Mouse (Mus musculus): ENCODE results near the gene Slc17a7. TPM values are rescaled to one million over a fixed set of nuclear protein-coding genes. Genes with fewer than 3 reads are reported as not detected.
"Not testable (repeated sequence)": the region's sequence is repeated elsewhere in the genome, so short reads cannot be mapped to it uniquely, and the experiment has no call there.

Slc17a7 gene
- polyA plus RNA-seq, 1 experiment from 2014 or later, result 0.78 TPM

DNA sequence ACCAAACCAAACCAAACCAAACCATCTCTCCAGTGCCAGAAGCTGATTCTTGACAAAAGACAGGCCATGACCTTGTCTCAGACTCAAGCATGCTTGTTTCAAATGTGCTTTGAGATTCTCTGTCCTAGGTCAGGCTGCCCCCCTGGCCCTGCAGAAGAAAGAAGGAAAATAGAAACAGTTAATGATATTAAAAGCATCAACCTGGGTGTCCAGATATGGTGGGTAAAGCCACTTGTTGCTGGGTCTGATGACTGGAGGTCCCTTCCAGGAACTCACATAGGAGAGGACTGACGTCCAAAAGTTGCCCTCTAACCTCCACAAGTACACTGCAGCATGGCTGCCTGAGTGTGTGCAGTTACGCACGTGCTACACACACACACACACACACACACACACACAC, 2.9 kb upstream of the Slc17a7 start:
- no peak for ATAC-seq (ENCODE audit: low read depth)
- Histone ChIP-seq H3K27me3 (peaks cover 35% of the 10 kb centered on the region), H3K4me1 (replicated peaks) (peaks cover 20% of the 10 kb centered on the region), H3K9me3 (no peaks in the 10 kb centered on the region), H3K9ac (no peak overlapping the region), H3K4me3 (no peak overlapping the region), H3K27ac (replicated peaks) (no peak overlapping the region), H3K4me2 (no peak overlapping the region), H3K36me3 (peaks cover 39% of the 10 kb centered on the region)
- WGBS, result 95% methylated on average over 3 of the region's 3 CpGs

DNA sequence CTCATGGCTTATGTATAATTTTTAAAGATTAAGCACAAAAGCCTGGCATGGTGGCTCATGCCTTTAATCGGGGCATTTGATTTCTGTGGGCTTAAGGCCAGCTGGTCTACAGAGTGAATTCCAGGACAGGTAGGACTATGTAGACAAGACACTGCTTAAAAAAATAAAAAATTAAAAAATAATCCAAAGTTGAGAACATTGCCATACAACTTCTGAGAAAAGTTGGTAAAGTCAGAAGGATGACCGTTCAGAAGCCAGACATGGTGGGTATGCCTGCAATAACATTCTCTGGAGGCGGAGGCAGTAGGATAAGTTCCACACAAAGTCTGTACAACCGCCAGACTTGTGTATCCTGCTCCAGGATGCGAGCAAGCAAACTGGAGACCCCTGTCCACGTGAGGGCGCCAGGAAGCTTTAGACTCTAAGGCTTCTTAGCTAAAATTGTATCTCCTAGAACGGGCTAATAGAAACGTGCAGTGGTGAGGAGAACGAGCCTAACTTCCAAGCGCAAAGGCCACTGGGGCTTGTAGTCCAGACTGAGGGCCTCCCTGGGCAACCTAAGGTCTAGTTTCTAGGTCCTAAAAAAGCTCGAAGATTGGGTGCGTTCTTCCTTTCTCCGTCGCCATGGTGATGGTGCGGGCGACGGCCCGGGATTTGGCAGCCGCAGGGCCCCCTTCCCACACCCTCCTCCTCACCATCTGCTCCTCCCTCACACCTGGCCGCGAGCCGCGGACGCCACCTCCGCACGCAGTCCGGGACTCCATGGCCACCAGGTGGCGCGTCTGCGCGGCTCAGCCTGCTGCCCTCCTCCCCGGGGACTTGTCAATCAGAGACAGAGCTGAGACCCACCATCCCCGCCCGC, 1.9 kb upstream of the Slc17a7 start:
- Histone ChIP-seq H3K27ac (replicated peaks) (peak overlapping the region; percentile 49; the same call in 1 of the 2 replicates), H3K4me3 (peak overlapping the region; percentile 38), H3K4me2 (peak overlapping the region; percentile 67), H3K9ac (peak overlapping the region; percentile 56), H3K27me3 (peaks cover 45% of the 10 kb centered on the region), H3K4me1 (replicated peaks) (peaks cover 20% of the 10 kb centered on the region), H3K36me3 (peaks cover 39% of the 10 kb centered on the region), H3K9me3 (no peaks in the 10 kb centered on the region)
- ATAC-seq (ENCODE audit: low read depth), result peak; percentile 93
- WGBS, result 5% methylated on average over 35 of the region's 35 CpGs

DNA sequence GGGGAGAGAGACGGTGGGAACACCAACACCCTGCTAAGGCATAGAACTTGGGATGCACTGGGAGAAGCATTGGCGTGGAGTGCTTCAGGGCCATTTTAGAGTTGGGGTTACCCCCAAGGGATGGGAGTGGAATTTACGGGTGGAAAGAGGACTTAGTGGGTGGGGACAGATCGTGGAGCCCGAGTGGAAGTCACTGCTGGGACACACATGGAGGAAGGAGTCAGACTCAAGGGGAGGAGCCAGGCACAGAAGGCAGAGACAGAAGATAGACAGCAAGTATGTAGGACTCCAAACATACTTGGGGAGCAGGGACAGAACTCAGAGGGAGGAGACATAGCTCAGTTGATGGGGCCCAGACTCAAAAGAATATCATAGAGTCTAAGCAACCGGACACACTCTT, 1.2 kb upstream of the Slc17a7 start:
- H3K9me3 ChIP-seq, result no peaks in the 10 kb centered on the region
- H3K9ac ChIP-seq, result peak overlapping the region; percentile 56
- H3K36me3 ChIP-seq, result peaks cover 34% of the 10 kb centered on the region
- H3K27me3 ChIP-seq, result peaks cover 52% of the 10 kb centered on the region
- H3K4me2 ChIP-seq, result peak overlapping the region; percentile 67
- peaks cover 22% of the 10 kb centered on the region for H3K4me1 ChIP-seq (replicated peaks)
- ATAC-seq (ENCODE audit: low read depth), result 0 out of 2 replicates have a peak, but pooled peaks have one; percentile 2
- 23% methylated on average over 6 of the region's 6 CpGs for WGBS
- H3K27ac ChIP-seq (replicated peaks), result 0 out of 2 replicates have a peak overlapping the region, but pooled peaks have one; percentile 49
- H3K4me3 ChIP-seq, result peak overlapping the region; percentile 38

DNA sequence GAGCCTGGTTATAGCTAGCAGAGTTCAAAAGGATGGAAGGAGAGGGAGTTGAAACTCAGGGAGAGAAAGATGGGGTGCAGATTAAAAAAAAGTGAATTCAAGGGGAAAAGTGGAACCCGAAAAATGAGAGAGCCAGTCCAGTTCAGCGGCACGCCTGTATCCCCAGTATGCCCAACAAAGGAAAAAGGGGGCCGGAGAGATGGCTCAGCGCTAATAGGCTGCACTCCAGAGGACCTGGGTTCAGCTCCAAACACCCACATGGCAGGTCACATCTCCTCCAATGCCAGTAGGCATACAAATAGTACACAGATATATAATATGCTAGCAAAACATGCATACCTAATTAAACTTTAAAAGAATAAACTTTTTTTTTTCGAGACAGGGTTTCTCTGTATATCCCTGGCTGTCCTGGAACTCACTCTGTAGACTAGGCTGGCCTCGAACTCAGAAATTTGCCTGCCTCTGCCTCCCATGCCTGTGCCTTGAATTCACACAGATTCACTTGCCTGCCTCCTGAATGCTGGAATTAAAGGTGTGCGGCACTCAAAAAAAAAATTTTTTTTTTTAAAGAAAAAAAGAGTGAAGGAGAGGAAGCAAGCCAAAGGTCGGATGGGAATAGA, 643 bp upstream of the Slc17a7 start:
- 73% methylated on average over 9 of the region's 9 CpGs for WGBS
- H3K4me3 ChIP-seq, result no peak overlapping the region
- no peak overlapping the region for H3K27ac ChIP-seq (replicated peaks)
- no peak overlapping the region for H3K4me2 ChIP-seq
- H3K27me3 ChIP-seq, result peaks cover 58% of the 10 kb centered on the region
- no peak overlapping the region for H3K9ac ChIP-seq
- peaks cover 27% of the 10 kb centered on the region for H3K4me1 ChIP-seq (replicated peaks)
- no peak for ATAC-seq (ENCODE audit: low read depth)
- peaks cover 29% of the 10 kb centered on the region for H3K36me3 ChIP-seq
- no peaks in the 10 kb centered on the region for H3K9me3 ChIP-seq

DNA sequence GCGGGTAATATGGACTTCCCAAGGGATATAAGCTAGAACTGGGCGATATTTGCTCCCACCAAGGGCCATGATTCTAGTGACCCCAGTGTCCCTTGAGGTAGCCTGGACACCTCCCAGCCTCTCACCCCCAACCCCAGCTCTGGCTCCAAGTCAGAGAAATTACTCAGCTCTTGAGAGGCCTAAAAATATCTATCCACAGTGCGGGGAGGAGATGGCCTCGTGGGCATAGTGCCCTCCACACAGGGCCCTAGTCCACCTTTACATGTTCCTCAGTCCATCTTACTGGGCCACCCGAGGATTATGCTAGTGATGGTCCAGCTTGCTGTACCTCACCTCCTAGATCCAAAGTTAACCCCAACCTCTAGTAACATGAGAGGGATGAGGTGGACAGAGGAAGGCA, 1.1 kb downstream of the Slc17a7 start:
- Histone ChIP-seq H3K36me3 (peaks cover 12% of the 10 kb centered on the region), H3K4me3 (no peak overlapping the region), H3K27me3 (peaks cover 75% of the 10 kb centered on the region), H3K9ac (no peak overlapping the region), H3K9me3 (no peaks in the 10 kb centered on the region), H3K4me2 (no peak overlapping the region), H3K27ac (replicated peaks) (no peak overlapping the region), H3K4me1 (replicated peaks) (peaks cover 35% of the 10 kb centered on the region)
- no peak for ATAC-seq (ENCODE audit: low read depth)
- 59% methylated on average over 5 of the region's 5 CpGs for WGBS

DNA sequence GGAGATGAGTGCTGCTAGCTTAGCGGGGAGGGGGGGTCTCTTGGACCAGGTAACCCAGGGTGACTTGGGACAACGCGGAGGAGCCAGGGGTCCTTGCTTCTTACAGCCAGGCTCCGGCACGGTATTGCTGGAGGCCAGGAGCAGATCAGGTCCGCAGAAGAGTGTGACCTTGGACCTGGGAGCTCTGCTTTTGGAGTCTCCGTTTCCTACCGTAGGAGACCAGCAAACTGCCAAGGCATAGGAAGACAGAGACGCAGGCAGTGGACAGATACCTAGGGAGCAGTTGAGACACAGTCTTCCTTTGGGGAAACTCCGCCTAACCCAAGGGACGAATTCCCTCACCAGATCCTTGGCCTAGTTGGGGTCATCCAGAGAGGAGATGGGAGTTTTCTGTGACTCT, 2.0 kb downstream of the Slc17a7 start:
- Histone ChIP-seq H3K4me1 (replicated peaks) (peaks cover 35% of the 10 kb centered on the region), H3K4me3 (no peak overlapping the region), H3K4me2 (no peak overlapping the region), H3K27ac (replicated peaks) (no peak overlapping the region), H3K27me3 (peaks cover 84% of the 10 kb centered on the region), H3K9me3 (no peaks in the 10 kb centered on the region), H3K9ac (no peak overlapping the region), H3K36me3 (0 out of 2 replicates have a peak, but pooled peaks cover 3% of the 10 kb centered on the region)
- ATAC-seq (ENCODE audit: low read depth), result no peak
- 42% methylated on average over 11 of the region's 11 CpGs for WGBS

DNA sequence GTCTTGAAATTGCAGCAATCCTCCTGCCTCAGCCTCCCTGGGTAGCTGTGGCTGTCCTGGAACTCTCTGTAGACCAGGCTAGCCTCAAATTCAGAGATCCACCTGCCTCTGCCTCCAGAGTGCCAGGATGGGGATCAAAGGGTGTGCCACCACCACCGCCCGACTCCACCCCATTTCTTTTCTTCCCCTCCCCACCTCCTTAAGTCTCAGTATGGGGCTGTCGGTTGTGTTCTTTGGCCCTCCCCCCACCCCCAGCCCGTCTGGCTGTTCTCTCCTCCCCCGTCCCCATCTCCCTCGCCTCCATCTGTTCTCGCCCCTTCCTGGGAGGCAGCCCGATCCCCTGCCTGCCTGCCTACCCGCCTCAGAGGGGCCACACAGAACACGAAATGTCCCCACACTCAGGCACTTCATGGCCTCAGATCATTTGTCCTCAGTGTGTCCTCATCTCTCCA, 3.2 kb downstream of the Slc17a7 start:
- Histone ChIP-seq H3K4me2 (no peak overlapping the region), H3K9ac (no peak overlapping the region), H3K27me3 (peaks cover 96% of the 10 kb centered on the region), H3K4me1 (replicated peaks) (peaks cover 32% of the 10 kb centered on the region), H3K27ac (replicated peaks) (no peak overlapping the region), H3K4me3 (no peak overlapping the region), H3K9me3 (no peaks in the 10 kb centered on the region), H3K36me3 (no peaks in the 10 kb centered on the region)
- ATAC-seq (ENCODE audit: low read depth), result no peak
- 28% methylated on average over 9 of the region's 10 CpGs for whole genome bisulfite sequencing

DNA sequence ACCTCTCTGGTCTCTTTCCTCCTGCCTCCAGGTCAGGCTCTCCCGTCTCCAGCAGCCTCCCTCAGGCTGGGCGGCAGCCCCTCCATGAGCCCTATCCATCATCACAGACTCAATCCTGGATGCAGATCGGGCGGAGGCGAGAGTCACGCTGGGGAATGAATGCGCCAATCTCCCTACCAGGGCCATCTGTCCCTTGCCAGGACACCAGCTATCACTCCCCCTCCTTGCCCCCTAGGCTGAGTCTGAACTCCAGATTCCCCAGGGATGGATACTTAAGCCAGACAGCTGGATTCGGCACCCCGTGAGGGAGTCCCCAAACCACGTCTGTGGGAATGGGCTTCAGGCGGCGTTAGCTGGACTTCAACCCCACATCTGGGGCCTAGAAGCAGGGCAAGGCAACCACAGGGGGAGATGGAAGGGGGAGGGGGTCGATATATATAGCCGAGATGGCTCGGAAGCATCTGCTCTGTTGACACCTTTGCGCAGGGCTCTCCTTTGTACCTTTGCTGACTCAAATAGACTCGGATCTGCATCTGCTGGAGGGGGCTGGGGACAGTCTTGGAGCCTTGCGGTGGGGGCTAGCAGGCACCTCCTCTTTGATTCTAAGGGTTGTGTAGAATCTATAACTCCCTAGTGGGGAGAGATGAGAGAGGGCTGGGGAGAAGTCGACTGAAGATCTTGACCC, 4.2 kb downstream of the Slc17a7 start:
- Histone ChIP-seq H3K9me3 (no peaks in the 10 kb centered on the region), H3K27ac (replicated peaks) (no peak overlapping the region), H3K36me3 (no peaks in the 10 kb centered on the region), H3K4me1 (replicated peaks) (peaks cover 24% of the 10 kb centered on the region), H3K27me3 (peaks cover 100% of the 10 kb centered on the region), H3K4me2 (peak overlapping the region; percentile 18; the same call in 1 of the 2 replicates), H3K4me3 (no peak overlapping the region), H3K9ac (no peak overlapping the region)
- 3% methylated on average over 19 of the region's 19 CpGs for WGBS
- ATAC-seq (ENCODE audit: low read depth), result no peak

DNA sequence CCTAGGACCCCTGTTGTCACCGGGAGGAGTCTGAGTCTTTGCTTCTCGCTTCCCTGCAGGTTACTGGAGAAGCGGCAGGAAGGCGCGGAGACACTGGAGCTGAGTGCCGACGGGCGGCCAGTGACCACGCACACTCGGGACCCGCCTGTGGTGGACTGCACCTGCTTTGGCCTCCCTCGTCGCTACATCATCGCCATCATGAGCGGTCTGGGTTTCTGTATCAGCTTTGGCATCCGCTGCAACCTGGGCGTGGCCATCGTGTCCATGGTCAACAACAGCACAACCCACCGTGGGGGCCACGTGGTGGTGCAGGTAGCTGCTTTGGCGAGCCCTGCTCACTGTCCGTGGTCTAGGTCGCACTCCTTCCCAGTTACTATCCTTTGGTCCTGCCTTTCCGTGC, 4.9 kb downstream of the Slc17a7 start:
- no peaks in the 10 kb centered on the region for H3K9me3 ChIP-seq
- H3K9ac ChIP-seq, result no peak overlapping the region
- H3K36me3 ChIP-seq, result no peaks in the 10 kb centered on the region
- ATAC-seq (ENCODE audit: low read depth), result no peak
- WGBS, result 4% methylated on average over 24 of the region's 24 CpGs
- no peak overlapping the region for H3K27ac ChIP-seq (replicated peaks)
- H3K27me3 ChIP-seq, result peaks cover 97% of the 10 kb centered on the region
- peaks cover 23% of the 10 kb centered on the region for H3K4me1 ChIP-seq (replicated peaks)
- peak overlapping the region; percentile 29 for H3K4me2 ChIP-seq
- H3K4me3 ChIP-seq, result 0 out of 2 replicates have a peak overlapping the region, but pooled peaks have one; percentile 3

DNA sequence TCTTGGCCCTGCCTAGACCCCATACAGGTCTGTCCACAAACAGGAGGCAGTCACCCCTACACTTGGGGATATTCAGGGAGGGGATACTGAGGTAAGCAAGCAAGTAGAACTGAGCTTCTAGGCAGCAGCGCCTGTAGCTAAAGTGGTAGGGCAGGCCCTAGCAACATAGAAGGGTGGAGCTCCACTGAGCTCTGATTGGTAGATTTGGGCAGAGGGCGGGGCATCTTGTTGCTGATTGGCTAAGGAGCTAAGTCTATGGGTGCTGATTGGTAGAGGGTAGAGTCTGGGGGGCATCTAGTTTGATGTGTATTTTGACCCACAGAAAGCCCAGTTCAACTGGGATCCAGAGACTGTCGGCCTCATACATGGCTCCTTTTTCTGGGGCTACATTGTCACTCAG, 5.7 kb downstream of the Slc17a7 start:
- no peak overlapping the region for H3K4me2 ChIP-seq
- peaks cover 96% of the 10 kb centered on the region for H3K27me3 ChIP-seq
- H3K9me3 ChIP-seq, result no peaks in the 10 kb centered on the region
- H3K27ac ChIP-seq (replicated peaks), result no peak overlapping the region
- H3K4me1 ChIP-seq (replicated peaks), result peaks cover 15% of the 10 kb centered on the region
- WGBS, result 89% methylated on average over 3 of the region's 3 CpGs
- no peaks in the 10 kb centered on the region for H3K36me3 ChIP-seq
- ATAC-seq (ENCODE audit: low read depth), result no peak
- H3K4me3 ChIP-seq, result no peak overlapping the region
- H3K9ac ChIP-seq, result no peak overlapping the region

DNA sequence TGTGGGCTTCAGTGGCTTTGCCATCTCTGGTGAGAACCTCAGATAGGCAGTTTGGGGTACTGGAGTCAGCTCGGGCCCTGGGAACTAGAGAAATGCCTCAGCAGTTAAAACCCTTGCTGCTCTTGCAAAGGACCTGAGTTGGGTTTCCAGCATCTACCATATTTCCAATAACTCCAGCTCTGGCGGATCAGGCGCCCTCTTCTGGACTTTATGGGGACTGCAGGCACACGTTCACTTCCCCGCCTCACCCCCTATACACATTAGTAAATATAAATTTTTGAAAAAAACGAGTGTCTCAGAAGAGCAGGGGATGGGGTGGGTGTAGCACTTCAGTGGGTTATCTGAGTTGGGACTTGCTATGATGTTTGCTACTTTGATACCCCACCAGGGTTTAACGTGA, 9.2 kb downstream of the Slc17a7 start:
- Histone ChIP-seq H3K4me1 (replicated peaks) (peaks cover 23% of the 10 kb centered on the region), H3K27me3 (peaks cover 96% of the 10 kb centered on the region), H3K36me3 (no peaks in the 10 kb centered on the region), H3K4me3 (no peak overlapping the region), H3K9me3 (no peaks in the 10 kb centered on the region), H3K27ac (replicated peaks) (no peak overlapping the region), H3K4me2 (no peak overlapping the region), H3K9ac (no peak overlapping the region)
- ATAC-seq (ENCODE audit: low read depth), result no peak
- 52% methylated on average over 7 of the region's 7 CpGs for WGBS

DNA sequence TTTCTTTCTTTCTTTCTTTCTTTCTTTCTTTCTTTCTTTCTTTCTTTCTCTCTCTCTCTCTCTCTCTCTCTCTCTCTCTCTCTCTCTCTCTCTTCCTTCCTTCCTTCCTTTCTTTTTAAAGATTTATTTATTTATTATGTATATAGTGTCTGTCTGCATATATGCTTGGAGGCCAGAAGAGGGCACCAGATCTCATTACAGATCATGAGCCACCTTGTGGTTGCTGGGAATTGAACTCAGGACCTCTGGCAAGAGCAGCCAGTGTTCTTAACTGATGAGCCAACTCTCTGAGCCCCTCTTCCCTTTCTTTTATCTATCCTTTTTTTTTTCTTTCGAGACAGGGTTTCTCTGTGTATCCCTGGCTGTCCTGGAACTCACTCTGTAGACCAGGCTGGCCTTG, 10.0 kb downstream of the Slc17a7 start:
- H3K9ac ChIP-seq; H3K4me3 ChIP-seq; H3K4me2 ChIP-seq; H3K36me3 ChIP-seq; H3K27ac ChIP-seq (replicated peaks); H3K9me3 ChIP-seq; ATAC-seq (ENCODE audit: low read depth): not testable (repeated sequence)
- H3K4me1 ChIP-seq (replicated peaks), result peaks cover 15% of the 10 kb centered on the region
- H3K27me3 ChIP-seq, result peaks cover 96% of the 10 kb centered on the region
- WGBS, result 50% methylated on average over 1 of the region's 1 CpGs

Measured in neural tube, embryonic 13.5 days (tissue).